Mouse (Mus musculus): ENCODE results near the gene Arhgdib.

The Arhgdib gene

GRCm38 (mm10) chr6:136920320-136921257 lies 21.1 kb downstream of the Arhgdib start:
- no peak for DNase-seq (ENCODE audit: low read depth)

- no peak for DNase-seq (ENCODE audit: low read depth)
These were observed 23.8 kb downstream of the Arhgdib start for GRCm38 (mm10) chr6:136917885-136918284.

DNA sequence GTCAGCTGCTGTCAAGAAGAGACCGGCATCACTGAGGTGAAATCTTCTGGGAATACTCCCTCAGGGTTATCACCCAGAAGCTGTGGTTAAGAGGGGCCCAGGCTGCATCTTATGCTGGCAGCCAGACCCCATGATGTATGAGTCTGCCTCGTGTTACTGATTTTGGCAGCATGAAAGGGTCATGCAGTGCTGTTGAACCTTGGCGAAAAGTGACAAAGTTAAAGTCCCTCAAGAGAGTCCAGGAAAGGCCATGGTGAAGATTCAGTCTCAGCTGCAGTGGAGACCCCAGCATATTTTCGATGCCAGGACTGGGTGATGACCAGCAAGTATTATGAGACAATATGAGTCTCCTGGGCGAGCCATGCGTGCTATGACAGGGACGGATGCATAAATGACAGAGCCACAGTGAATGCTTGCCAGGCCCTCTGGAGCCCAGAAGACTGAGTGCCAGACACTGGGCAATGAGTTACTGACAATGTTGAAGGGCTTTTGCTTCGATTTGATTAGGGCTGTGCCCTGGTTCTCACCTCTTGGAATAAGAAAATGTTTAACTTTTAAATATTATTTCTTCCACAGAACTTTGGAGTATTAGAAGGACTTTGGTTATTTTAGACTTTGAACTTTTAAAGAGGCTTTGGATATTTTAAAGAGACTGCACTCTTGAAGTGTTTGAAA lies 25.8 kb downstream of the Arhgdib start:
- DNase-seq (ENCODE audit: low read depth) = no peak

- no peak for DNase-seq (ENCODE audit: low read depth)
These were observed 27.5 kb downstream of the Arhgdib start for GRCm38 (mm10) chr6:136914234-136914633.

DNA sequence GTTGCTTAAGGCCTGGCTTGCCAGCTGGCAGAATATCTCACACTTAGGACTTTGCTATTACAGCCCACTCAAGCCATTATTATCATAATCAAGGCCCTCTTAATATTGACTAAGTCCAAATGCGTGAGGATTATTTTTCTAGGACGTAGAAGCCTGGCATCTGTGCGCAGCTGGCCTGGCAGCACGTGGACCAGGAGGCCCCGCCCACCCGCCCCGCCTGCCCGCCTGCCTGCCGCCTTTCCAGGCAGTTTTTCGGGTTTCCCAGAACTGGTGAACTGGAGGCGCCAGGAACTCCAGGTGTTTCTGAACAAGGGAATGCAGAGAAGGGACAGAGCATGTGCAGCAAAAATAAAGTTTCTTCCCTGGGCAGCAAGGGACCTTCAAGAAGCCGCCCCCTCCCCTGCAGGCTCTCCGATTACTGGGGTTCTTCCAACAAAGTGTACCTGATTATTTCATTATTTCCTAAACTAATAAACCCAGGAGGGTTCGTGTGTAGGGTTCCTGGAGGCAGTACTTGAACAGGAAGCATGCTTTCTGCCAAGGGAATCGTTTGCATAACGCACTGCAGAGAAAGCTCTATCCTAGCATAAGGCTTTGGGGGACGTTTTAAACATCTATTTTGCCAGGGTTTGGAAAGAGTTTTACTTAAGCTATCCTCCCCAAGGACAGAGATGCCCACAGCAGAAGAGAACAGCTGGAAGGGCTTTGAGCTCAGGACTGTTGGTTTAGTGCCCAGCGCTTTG lies 28.1 kb downstream of the Arhgdib start:
- no peak for DNase-seq (ENCODE audit: low read depth)

DNA sequence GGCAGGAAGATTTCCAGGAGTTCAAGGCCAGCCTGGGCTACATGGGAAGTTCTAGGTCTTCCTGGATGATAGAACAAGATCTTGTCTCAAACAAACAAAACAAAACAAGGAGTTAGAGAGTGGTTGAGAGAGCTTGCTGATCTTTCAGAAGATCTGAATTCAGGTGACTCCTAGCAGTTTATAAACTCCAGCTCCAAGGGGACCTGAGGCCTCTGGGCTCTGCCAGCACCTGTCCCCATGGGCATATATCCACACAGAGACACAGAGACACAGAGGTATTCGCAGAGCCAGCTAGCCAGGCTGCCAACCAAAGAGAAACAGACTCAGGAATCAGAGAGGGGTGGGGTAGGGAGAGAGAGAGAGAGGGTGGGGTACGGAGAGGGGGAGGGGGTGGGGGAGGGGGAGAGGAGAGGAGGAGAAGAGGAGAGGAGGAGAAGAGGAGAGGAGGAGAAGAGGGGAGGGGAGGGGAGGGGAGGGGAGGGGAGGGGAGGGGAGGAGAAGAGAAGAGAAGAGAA lies 28.9 kb downstream of the Arhgdib start:
- DNase-seq (ENCODE audit: low read depth) = no peak

DNA sequence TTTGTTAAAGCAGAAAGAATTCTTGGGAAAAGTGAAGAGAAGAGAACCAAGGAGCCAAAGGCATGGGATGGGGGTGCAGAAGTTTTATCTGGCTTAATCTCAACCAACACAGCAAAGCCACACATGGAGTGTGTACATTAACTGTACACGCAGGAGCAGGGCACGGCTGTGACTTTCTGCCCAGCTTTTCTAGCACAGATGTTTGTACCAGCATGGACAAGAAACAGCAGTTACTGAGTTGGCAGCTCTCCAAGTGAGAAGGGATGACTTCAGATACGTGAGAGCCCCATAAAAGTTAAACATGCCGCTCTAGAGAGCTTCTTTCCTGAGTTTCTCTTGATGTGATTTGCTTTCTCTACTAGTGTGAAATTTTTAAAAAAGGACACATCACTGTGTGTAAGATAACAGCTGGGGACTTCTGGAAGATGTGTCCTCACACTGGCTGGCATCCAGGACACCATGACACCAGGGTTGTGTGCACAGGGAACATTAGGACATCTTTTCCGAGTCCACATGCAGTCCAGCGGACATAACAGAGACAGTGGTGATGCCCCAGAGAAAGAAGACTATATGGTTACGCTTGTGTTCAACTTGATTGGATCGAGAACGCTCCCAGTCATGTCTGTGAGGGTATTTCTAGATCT lies 31.3 kb downstream of the Arhgdib start:
- DNase-seq (ENCODE audit: low read depth) = no peak

GRCm38 (mm10) chr6:136906937-136907293 lies 34.8 kb downstream of the Arhgdib start:
- DNase-seq (ENCODE audit: low read depth) = no peak

DNA sequence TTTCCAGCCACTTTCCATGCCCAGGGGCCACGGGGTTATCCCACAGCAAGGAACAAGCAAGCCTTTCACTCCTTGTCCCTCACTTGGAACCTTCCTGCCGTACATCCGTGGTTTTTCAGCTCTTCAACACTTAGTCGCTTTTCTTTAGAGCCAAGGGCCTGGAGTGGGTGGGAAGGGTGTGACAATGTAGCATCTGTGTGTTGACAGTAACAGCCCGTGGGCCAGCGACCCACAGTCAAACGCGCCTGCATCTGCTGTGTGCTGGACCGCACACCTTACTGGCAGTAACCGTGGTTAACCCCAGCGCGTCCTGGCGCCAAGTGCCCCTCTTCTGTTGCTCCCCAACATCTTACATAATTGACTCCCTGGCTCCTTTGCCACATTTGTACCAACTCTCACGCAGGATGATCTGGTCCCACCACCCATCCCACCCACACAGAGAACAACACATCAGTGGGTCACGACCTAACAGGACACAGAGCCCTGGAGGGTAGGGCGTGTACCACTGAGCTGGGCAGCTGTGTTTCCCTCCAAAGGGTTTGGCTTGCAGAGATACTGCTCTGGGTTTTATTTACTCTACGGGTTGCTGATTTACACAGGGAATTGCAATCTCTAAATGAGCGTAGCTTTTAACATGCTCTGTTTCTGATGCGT lies 35.3 kb downstream of the Arhgdib start:
- no peak for DNase-seq (ENCODE audit: low read depth)

DNA sequence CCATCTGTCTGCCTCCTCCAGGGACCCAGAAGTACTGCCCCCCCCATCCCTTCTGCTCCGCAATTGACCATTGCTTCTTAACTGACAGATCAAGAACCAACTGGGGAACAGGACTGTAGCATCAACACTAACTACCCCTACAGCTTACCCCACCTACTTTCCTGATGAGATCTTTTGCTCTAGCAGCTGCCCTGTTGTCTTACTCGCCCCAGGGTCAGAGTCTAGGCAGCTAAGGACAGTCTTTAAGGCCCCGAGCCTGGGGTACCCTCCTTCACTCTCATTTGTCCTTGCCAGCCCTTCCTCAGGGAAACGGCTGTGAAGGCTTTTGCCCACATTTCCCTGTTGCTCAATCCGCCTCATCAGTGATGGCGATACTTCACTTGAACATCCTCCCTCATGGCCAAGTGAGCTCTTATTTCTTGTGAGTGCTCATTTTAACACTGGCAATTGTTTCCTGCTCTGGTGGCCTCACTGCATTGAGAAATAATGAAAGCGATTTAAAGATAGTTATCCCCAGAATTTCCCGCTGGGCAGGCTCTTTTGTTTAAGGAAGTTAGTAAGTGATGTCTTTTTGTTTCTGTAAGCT lies 37.7 kb downstream of the Arhgdib start:
- DNase-seq (ENCODE audit: low read depth) = no peak

- no peak for DNase-seq (ENCODE audit: low read depth)
These were observed 39.2 kb downstream of the Arhgdib start for GRCm38 (mm10) chr6:136902527-136902926.

DNA sequence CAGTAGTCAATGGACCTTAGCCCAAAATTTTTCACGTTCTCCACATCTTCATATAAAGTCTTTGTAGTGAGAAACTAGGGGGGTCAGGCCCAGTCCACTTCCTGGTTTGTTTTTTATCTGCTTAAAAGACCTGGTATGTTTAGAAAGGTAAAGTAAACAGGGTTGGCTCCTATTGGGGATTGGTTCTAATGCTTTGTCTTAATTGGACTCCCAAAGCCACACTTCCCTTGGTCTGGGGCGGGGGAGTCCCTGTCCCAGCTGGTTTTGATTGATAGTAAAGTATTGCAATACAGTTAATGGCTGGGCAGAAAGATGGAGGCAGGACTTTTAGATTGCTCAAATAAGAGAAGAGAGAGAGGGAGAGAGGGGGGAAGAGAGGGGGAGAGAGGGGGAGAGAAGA lies 40.7 kb downstream of the Arhgdib start:
- DNase-seq (ENCODE audit: low read depth) = no peak

- DNase-seq (ENCODE audit: low read depth) = peak; percentile 37
These were observed 41.2 kb downstream of the Arhgdib start for GRCm38 (mm10) chr6:136900369-136901009.

DNA sequence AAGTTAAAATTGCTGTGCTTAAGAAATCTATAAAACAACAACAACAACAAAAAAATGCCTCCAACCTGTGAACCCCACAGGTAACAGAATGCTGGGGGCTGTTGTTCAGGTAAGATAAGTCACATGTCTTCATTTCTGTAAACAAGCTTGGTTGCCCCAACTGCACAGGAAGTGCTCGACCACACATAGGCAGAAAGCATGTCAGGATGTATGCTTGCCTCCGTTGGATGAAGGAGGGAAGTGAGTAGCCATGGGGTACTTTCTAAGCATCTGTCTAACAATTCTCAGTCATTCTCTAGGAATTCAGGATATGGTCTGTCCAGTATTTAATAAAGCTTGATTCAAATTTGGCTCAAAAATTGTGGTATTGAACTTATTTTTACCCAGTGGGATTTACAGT lies 42.7 kb downstream of the Arhgdib start:
- DNase-seq (ENCODE audit: low read depth) = no peak

- no peak for DNase-seq (ENCODE audit: low read depth)
These were observed 43.5 kb downstream of the Arhgdib start for GRCm38 (mm10) chr6:136898222-136898621.

DNA sequence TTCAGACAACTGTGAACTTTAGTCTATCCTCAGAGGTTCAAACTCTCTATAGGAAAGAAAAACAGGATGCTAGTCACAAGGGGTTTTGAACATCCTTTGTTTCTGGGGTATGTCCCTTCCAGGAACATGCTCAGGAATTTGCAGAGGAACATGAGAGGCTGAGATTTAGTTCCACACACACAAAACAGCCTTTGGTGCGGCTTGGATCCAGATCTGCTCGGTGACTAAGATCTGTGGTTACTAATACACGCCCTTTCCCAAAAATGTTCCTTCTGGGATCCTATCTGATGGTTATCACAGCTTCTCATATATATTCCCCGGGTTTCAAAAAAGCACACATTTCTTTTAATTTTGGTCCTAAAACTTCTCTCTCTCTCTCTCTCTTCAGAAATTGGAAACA lies 43.9 kb downstream of the Arhgdib start:
- DNase-seq (ENCODE audit: low read depth) = no peak

DNA sequence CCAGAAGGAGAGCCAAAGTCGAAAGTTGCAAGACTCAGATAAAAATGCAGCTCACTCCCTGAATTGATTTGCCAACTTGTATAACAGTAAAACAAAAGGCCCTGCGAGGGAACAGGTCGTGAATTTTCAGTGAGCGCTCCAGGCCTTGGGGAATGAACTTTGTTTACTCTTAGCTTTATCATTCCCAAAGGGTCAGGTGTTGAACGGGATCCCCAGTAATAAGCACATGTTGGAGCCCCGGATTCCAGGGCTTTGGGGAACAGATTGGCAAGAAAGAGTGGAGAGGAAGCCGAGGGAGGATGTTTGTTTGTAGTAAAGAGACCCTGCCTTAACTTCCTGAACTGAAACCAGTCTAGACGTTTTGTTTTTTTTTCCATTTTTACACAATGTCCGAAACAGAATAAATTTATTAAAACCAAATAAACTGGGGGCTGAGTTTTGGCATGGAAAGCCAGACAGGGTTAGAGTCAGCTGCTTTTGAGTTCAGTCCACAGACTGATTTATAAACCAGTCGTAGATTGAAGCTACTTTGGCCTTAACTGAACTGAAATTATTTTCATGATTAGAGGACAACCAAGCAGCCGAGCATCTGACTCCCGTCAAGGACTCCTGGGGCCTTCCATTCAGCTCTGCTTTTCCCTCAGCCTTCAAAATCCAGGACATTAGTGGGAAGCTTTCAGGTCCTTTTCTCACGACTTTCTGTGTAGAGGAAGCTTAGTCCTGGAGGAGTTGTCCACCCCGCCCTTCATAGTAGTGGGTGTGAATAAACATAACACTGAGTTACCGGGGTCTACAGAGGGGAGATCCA lies 47.0 kb downstream of the Arhgdib start:
- no peak for DNase-seq (ENCODE audit: low read depth)

DNA sequence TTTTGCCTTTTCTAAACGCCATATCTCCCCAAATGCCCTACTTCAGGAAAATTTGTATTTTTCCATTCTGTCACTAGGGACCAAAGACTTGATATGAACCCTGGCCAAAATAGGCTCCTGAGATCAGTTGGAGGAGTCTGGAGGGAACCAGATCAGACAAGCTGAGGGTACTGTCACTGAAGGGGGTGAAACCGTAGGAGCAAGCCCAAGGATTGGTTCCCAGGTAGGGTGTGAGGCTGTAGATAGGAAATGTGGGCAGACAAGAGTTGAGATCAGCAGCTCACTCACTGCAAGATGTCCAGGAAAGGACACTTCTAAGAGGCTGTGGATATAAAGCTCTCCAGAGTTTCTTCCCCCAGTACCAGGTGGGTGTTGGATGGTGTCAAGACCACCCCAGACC lies 49.7 kb downstream of the Arhgdib start:
- no peak for DNase-seq (ENCODE audit: low read depth)

- DNase-seq (ENCODE audit: low read depth) = no peak
These were observed 52.1 kb downstream of the Arhgdib start for GRCm38 (mm10) chr6:136889554-136889953.

- no peak for DNase-seq (ENCODE audit: low read depth)
These were observed 52.6 kb downstream of the Arhgdib start for GRCm38 (mm10) chr6:136889067-136889466.

All from c-Kit-positive CD71-negative TER-119-negative erythroid progenitor cells, embryonic 14.5 days (primary cell).